Mouse (Mus musculus) kidney, postnatal 36 days (tissue): ENCODE results near the gene Hadhb.

Source experiments
- DNase-seq, 2 experiments: peaks; one replicate each; pipeline ENCODE4 v3.0.0; 2021 to 2022; ENCODE audit warnings: mixed read lengths in 2 of 2

Gene Hadhb

DNA sequence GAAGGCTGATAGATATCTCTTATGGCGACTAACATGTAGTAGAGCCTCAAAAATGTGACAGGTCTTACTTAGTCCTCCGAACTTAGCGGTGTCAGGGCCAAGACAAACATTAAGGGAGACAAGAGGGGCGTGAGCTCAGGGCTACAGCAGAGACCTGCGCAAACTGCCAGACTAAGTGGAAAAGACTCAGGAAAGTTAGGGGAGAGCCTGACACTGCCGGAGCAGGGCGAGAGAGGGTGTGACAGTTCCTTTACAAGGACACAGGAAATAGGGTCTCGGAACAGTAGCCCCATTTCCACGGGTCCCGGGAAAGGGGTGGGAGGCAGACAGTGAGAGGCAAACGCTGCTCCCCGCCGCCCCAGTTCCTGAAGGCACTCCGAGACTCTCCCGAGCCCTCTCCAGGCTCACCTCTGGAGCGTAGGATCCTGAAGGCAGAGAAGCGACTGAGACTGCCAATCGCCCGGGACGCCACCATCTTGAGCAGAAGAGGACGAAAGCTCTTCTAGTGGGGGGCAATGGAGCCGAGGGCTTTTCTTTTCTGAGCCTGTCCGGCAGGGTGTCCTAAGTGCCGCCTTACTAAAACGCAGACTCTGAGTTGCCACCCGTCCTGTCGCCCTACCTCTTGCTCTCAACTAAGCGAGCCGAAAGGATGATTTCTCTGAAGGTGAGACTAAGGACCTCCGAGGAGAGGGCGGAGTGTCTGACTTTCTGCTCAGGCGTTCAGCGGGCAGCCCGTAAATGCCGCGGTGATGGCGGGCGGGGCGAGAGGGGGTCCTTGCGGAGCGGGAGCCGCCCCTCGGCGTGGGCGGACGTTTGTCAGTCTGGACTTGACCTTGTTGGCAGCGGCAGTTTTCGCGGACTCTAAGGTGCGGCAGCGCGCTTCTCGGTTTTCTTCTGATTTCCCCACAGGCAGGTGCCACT lies at the start of gene Hadhb, which contains the start of gene Hadha:
Gene Hadhb (plus strand): TSS at position 775 of the 921 bp plus-strand sequence.
Gene Hadha (minus strand): TSS at position 689 of the 921 bp plus-strand sequence.
- peak; percentile 93 to 96 for DNase-seq

DNA sequence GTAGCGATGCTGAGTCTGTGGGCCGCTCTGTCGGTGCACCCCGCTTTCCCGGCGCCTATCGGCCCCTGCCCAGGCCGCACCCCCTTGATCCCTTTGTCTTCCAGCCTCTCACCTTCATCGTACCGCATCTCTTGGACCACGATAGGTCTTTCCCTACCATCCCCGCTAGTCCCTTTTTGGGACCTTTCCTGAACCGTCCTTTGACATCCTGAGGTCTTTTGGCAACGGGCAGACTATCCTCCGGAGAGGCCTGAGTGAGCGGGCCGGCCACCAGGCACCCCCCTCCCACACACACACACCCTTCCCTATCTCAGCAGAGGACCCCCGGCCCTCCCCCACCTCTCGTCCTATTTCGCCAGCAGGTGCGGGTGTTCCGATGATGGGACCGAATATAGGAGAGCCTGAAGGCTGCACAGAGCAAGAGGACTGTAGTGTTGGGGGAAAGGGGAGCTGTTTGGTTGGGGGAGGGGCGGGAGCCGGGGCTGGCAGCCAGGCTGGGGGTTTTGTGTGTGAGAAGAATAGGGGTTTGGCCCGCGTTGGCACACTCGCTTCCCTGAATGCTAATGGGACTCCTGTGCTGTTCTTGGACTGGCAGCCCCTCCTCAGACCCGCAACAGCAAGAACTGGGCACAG lies 49.3 kb upstream of the Hadhb start, which contains the start of gene 3110082J24Rik:
Gene 3110082J24Rik (minus strand): TSS at position 419 of the 633 bp plus-strand sequence.
- no peak for DNase-seq

DNA sequence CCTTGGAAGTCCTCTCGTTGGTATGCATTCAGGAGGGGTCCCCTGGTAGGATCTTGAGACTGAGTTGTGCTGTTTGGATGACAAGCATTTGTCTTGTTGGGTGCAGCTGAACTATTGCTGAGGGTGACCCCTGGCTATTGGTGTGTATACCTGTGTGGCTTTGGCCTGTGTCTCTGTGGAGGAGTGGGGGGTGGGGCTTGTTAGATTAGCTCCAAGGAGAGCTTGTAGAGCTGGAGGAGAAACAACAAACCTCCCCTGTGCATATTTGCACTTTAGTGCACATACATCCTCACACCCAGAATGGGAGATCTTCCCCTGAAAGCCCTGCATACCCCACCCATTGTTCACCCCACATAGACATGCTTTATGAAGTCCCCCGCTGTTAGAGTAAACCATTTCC lies 48.3 kb upstream of the Hadhb start:
- DNase-seq = no peak

DNA sequence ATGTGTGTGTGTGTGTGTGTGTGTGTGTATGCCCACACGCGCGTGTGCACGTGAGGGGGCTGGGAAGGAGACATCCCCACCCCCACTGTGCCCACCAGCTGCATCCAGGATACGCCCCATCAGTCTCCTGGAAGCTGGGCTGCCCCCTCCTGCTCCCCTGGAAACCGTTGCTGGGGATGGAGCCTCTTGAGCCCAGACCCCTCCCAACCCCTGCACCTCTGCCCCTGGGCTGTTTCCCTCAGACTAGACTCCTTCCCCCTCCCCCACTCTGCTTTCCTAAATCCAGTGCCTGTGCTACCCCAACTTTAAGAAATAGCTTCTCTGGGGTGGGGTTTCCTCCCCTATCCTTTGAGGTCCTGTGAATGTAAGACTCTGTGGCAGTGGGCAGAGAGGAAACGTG lies 47.9 kb upstream of the Hadhb start:
- DNase-seq = no peak

DNA sequence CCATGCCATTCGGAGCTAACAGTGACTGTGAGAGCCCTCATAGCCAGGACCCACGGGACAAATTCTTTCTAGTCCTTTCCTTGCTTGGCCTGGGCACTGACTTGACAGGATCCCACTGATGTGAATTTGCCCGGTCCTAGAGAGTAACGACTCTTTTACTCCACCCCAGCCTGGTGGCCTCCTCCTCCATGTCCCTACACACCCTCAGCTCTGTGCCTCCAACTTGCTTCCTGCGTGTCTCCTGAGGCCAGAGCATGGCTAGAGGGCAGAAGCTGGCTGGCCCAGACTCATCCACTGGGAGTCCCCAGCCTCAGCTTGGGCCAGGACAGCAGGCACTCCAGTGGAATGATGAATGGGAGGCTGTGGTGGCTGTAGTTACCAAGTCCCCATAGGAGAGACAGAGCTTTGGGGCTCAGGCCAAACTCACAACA lies 47.4 kb upstream of the Hadhb start:
- DNase-seq = no peak

DNA sequence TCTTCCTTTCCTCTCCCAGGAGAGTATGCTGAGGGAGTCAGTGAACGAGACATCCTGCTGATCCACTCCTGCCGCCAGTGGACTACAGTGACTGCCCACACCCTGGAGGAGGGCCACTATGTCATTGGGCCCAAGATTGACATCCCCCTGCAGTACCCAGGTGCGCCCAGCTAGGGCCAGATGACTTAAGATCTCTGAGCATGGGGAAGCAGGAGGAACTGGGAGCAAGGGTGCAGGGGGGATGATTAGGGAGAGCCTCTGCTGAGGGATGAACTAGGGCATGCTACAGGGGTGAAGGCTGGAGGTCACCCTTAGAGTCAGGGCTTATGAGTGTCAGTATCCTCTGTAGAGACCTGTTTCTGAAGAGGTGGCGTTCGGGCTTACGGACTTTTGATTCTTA lies 46.8 kb upstream of the Hadhb start:
- DNase-seq = no peak

DNA sequence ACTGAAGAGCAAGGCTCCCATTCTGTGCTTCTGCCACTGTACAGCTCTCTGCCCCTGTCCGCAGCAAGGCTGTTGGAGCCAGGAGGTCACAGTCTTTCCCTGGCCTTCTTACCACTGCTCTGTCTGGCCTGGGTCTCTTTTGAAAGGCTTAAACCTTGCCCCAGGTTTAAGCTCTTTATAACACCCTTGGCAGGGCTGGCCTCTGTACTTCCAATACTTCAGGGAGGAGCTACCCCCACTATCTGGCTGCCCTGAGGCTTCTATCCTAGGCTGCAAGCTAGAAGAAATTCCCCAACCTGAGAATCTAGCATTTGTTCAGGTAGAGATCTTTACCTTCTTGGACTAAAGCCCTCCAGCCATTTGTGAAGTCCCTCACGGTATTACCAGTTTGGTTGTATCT lies 45.1 kb upstream of the Hadhb start:
- DNase-seq = no peak

DNA sequence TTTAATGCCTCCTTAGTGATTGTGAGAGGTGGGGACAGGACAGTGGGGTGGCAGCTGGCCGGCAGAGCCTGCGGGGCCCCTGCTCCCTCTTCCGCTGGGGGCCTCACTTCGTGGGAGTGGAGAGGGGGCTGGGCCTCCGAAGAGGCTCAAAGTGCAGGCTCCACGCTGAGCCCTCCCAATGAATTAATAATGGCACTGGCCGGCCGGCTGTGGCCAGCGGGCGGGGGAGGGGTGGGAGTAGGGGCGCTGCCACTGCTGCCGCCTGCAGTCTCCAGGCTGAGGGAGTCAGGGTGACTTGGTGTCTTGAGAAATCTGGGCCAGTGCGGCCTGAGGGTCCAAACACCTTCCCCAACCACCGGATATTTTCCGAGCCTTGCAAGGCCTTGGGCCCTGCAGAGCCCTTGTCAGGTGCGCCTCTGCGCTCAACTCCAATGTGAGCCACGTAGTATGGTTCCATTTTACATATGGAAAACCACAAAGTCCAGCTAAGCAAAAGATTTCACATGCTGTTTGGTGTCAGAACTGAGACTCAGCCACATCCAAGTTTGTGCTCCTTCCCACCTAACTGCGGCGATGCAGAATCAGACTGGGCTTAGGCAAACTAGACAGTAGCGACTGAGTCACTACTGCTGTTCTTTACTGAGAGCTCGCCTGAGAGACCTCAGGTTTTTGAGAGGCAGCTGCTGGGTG lies 44.5 kb upstream of the Hadhb start:
- no peak for DNase-seq

DNA sequence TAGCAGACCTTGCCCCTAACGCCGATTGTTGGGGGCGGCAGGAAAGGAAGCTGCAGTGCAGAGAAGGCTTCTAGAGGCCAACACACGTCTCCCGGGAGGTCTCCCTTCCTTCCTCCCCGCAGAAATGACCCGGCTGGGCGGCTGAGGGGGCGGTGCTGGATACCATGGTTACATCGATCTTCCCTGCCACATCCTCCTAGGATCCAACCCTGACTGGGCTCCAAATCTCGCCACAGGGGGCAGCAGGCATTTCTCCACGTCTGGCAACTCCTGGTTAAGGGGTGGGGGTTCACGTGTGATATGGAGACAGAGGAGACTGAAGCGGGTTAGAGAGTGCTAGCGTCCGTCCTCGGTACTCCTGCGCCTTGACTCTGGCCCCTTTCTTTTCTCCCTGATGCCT lies 43.9 kb upstream of the Hadhb start:
- peak in 1 of 2 experiments; percentile 54 for DNase-seq

DNA sequence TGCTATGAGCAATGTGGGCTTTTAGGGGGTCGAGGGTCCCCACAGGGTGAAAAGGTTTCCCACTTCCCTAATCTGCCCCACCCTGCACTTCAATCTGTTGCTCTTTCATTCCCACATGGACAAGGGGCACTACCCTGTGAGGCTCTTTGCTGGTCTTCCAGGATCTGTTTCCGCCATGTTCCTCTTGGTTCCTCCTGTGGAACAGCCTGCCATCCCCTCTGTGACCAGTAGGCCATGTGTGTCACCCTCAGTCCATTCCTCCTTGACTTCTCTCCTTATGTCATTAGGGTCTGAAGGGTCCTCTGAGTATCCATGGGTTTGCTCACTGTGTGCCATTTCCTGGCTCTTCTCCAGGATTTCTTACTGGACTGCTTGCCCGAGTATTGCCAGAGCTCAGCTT lies 43.3 kb upstream of the Hadhb start:
- DNase-seq = no peak

DNA sequence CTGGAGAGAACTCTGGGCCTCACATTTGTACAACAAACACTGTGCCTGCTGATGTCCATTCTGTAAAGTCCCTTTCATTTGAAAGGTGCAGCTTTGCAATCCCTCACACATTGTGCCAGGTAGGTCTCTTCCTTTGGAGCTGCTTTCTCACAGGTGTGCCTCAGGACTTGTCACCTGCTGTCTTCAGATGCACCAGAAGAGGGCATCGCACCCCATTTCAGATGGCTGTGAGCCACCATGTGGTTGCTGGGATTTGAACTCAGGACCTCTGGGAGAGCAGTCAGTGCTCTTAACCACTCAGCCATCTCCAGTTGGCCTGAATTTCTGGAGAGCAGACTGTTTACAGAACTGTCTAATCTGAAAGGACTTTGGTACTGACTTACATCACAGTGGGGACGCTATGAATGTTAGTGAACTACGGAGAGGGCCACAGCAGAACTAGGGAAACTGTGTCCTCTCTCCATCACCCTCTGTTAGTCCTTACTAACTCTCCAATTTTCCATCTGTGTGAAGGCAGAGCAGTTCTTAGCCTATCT lies 42.4 kb upstream of the Hadhb start:
- DNase-seq = no peak

DNA sequence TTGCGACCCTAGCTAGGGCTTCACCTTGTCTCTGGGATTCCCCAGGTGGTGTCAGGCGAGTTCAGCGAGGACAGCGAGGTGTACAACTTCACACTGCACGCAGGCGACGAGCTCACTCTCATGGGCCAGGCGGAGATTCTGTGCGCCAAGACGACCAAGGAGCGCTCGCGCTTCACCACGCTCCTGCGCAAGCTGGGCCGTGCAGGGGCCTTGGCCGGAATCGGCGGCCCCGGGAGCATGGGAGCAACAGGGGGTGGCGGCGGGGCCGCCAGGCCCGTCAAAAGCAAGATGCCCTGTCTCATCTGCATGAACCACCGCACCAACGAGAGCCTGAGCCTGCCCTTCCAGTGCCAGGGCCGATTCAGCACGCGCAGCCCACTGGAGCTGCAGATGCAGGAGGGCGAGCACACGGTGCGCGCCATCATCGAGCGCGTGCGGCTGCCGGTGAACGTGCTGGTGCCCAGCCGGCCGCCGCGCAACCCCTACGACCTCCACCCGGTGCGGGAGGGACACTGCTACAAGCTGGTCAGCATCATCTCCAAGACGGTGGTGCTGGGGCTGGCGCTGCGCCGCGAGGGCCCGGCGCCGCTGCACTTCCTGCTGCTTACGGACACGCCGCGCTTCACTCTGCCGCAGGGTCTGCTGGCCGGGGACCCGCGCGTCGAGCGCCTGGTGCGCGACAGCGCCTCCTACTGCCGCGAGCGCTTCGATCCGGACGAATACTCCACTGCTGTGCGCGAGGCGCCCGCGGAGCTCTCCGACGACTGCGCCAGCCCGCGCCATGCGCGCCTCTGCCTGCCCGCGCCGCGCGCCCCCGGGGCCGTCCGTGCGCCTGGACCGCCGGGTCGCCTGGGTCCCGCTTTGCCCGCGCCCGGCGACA lies 40.9 kb upstream of the Hadhb start:
- DNase-seq = peak; percentile 32 to 80

DNA sequence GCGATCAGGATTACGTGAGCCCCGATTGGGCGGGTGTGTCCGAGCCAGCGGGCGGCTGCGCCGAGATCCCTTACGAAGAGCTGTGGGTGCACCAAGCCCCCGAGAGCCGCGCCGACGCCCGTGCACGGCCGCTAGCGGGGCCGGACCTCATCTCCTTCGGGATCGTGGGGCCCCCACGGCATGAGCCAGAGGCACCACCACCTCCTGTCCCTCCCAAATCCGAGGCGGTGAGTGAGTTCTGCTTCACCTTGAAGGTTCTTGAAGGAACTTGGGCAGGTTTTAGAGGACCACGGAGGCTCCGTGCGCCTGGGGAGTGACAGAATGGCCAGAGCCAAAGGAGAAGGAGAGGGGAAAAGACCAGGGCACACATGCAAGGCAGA lies 40.3 kb upstream of the Hadhb start:
- no peak for DNase-seq

DNA sequence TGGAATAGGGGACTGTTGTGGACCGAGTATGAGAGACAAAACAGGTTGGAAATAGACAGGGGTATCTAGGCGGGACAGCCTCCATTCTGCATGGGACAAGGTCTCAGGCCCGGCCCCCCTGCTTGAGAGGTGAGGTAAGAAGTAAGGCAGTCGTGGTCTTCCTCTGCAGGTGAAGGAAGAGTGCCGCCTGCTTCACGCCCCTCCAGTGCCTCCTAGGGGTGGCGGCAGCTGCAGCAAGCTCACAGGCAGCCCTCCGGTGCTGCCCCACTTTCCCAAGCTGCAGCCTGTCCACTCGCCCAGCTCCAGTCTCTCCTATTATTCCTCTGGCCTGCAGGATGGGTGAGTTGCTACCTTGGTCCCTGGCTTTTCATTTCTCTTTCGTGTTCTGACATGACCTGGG lies 39.3 kb upstream of the Hadhb start:
- no peak for DNase-seq

DNA sequence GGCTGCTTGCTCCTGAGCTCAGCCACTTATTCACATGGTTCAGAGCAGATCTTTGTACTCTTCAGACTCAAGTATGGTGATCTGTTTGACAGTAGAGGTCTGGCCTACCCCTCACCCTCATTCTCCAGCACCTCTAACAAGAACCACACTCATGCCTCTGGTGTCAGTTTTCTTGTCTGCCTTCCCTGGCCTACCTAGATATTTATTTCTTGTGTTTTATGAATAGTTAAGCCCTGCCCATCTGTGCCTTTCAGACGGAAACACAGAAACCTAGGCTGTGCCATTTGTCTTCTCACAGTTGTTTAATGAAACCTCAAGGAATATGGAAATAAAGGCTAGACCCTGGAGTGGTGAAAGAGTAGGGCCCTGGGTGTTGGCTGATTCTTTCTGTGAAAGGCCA lies 37.0 kb upstream of the Hadhb start:
- no peak for DNase-seq

DNA sequence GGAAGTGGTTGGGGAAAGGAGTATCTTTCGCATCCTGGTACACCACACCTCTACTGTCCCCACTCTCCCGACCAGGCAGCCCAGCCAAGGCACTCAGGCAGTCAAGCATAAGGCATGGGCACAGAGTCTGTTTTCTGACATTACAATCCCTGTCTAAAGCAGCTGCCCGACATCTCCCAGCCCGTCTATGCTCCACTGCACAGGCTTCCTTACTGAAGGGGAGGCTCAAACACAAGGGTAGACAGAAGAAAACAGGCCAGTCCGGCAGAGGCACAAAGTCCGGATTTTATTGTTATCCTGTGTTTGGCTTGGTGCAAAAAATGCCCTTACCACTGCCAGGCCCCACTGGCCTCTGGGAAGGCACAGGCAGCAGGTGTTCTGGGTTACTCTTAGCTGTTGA lies 35.9 kb upstream of the Hadhb start:
- DNase-seq = peak; percentile 47 to 53

DNA sequence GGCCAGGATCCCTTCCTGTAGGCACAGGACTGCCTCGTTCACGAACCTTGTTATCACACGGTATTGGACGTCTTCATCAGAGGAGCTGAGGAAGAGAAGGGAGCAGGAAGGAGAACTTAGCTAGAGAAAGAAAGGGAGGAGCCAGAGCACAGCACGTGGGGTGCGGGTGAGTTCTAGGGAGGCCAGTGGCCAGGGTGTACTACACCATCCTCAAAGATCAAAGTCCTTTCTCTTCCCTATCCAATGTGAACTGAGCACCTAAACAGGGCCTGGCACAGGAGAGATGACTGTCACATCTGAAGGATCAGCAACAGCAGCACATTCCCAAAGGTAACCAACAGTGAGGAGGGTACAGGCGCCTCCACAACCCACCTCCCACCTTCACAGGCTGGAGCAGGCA lies 34.9 kb upstream of the Hadhb start:
- peak; percentile 75 to 78 for DNase-seq

DNA sequence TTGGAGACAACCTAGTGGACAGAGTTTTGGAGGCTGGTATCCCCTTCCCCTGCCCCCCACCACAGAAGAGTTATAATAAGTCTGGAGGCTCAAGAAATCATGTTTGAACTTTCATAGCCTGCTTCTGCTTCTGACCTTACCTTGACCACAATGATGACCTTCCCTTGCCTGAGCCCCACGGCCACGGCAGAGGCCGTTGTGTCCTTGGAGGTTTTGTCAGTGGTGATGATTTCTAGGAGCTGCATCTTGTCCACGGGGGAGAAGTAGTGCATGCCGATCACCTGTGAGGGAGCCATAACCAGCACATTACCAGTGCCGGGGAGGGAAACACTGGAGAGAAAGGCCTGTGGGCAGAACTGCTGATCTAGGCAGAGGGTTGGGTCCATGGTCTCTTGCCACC lies 32.6 kb upstream of the Hadhb start:
- no peak for DNase-seq

DNA sequence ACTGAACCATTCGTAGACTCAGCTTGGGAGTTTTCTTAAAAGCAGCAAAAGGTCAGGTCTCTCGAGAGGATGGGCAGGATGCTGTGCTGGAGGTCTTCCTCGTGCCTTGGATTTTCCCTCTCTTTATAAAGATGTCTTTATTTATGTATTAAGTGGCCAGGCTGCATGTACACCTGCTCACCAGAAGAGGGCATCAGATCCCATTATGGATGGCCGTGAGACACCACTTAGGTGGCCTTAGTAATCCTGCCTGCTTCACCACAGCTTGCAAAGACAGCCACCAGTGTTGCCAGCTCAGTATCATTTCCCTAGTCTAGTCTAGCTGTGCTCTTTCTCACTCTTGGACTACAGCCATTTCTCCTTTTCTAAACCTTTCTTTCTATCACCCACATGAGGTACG lies 29.5 kb upstream of the Hadhb start:
- DNase-seq = peak; percentile 25 to 43

DNA sequence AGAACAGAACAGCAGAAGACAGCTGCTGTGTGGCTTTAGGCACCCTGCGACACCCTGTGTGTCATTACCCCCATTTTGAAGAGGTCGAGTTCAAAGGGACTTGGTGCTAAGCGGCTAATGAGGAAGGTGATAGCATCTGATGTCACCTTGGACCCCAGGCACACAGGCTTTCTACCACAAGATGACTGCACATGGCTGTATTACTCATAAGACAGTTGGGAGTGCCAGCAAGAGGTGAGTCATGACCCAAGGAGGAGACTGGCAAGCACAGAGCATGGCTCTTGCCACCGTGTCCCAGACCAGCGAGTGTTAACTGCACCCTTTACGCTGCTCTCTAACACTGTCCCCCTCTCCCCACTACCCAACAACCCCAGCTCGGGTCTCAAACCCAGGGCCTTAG lies 28.3 kb upstream of the Hadhb start:
- DNase-seq = no peak

DNA sequence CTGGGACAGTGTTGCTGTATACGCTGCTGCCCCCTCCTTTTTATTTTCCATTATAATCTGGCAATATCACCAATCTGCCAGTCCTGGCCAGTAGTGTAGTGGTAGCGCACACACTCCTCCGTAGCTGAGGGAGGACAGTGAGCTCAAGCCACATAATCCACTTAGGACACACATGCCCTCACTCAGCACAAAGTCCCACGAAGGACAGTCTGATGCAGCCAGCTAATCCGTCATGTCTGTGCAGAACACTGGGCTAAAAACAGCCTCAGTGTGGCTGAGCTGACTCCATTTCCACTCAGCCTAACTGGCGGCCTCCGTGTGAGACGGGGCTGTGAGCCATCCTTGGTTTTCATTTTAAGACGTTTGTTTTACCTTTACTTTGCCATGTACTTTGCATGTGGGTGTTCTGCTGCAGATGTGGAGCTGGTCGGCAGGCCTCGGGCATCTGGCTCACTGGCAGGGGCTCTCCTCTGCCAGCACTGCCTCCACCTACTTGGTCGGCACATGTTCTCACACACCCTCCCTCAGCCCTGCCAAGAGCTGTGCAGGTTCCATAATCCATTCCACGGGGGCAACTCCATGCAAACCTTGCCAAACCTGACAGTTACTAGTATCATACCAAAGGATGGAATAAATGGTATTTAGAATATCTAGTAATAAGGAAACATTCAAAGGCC lies 27.0 kb upstream of the Hadhb start:
- DNase-seq = no peak

DNA sequence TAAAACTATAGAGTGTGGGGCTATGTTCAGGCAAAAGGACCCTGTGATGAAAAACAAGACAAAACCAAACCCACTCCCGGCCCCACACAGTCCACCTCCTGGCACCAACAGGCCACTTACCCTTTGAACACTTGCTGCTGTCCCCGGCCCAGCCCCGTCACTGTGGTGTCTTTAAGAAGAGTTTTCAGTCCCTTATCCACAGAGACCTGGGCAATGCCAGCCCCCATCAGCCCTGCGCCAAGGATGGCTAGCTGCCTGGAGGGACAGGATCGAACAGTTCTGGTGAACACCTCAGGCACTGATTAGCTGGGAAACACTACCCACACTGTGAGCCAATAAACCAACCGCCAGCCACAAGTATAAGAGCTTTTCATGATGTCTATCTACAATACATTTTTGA lies 26.4 kb upstream of the Hadhb start:
- DNase-seq = no peak
